Mouse (Mus musculus): Measurements from ENCODE around the gene Fbxo2. TPM values are rescaled to one million over a fixed set of nuclear protein-coding genes. Genes with fewer than 3 reads are reported as not detected.
A peak's percentile ranks its signal among the peaks of the same experiment; 100 is the strongest.
"Not testable (repeated sequence)": the region's sequence is repeated elsewhere in the genome, so short reads cannot be mapped to it uniquely, and the experiment has no call there.

Fbxo2 gene
- polyA plus RNA-seq, 1 experiment = 0.14 TPM

- TF ChIP-seq CTCF (IDR thresholded peaks at IDR 0.05; ENCODE audit: extremely low read depth, insufficient read depth, insufficient read length, insufficient replicate concordance) = no peak
- TF ChIP-seq POLR2A (IDR thresholded peaks at IDR 0.05; ENCODE audit: low read depth, low read length) = no peak
- H3K27ac ChIP-seq (ENCODE audit: insufficient read depth, low read length) = no peak overlapping the region
- DNase-seq (ENCODE audit: low read depth in 1 of 2, low spot score in 2 of 2) = no peak
- no peaks in the 10 kb centered on the region for H3K27me3 ChIP-seq (ENCODE audit: control insufficient read depth, insufficient read depth, low read length)
- H3K36me3 ChIP-seq (ENCODE audit: control insufficient read depth, insufficient read depth, low read length) = no peaks in the 10 kb centered on the region
- no peak overlapping the region for H3K4me3 ChIP-seq (ENCODE audit: extremely low read depth, insufficient read depth, insufficient read length)
- no peaks in the 10 kb centered on the region for H3K4me1 ChIP-seq (ENCODE audit: control insufficient read depth, insufficient read depth, insufficient read length)
- WGBS = 60% methylated on average over 4 of the region's 4 CpGs
These were observed 25.4 kb downstream of the Fbxo2 start for GRCm38 (mm10) chr4:148185819-148186218.

GRCm38 (mm10) chr4:148188767-148189166, 28.3 kb downstream of the Fbxo2 start:
- H3K27me3 ChIP-seq (ENCODE audit: control insufficient read depth, insufficient read depth, low read length); H3K4me3 ChIP-seq (ENCODE audit: extremely low read depth, insufficient read depth, insufficient read length); DNase-seq (ENCODE audit: low read depth in 1 of 2, low spot score in 2 of 2); H3K36me3 ChIP-seq (ENCODE audit: control insufficient read depth, insufficient read depth, low read length); H3K4me1 ChIP-seq (ENCODE audit: control insufficient read depth, insufficient read depth, insufficient read length); H3K27ac ChIP-seq (ENCODE audit: insufficient read depth, low read length): not testable (repeated sequence)
- WGBS = 76% methylated on average over 1 of the region's 1 CpGs

- no peak for TF ChIP-seq CTCF (IDR thresholded peaks at IDR 0.05; ENCODE audit: extremely low read depth, insufficient read depth, insufficient read length, insufficient replicate concordance)
- TF ChIP-seq POLR2A (IDR thresholded peaks at IDR 0.05; ENCODE audit: low read depth, low read length) = no peak
- DNase-seq (ENCODE audit: low read depth in 1 of 2, low spot score in 2 of 2) = no peak
- Histone ChIP-seq H3K4me1 (ENCODE audit: control insufficient read depth, insufficient read depth, insufficient read length) (no peaks in the 10 kb centered on the region), H3K27ac (ENCODE audit: insufficient read depth, low read length) (no peak overlapping the region), H3K4me3 (ENCODE audit: extremely low read depth, insufficient read depth, insufficient read length) (no peak overlapping the region), H3K27me3 (ENCODE audit: control insufficient read depth, insufficient read depth, low read length) (no peaks in the 10 kb centered on the region), H3K36me3 (ENCODE audit: control insufficient read depth, insufficient read depth, low read length) (no peaks in the 10 kb centered on the region)
- WGBS = 48% methylated on average over 11 of the region's 11 CpGs
These were observed 32.4 kb downstream of the Fbxo2 start for GRCm38 (mm10) chr4:148192707-148193245.

GRCm38 (mm10) chr4:148194400-148194799, 34.0 kb downstream of the Fbxo2 start:
- DNase-seq (ENCODE audit: low read depth in 1 of 2, low spot score in 2 of 2) = no peak
- Histone ChIP-seq H3K27ac (ENCODE audit: insufficient read depth, low read length) (no peak overlapping the region), H3K27me3 (ENCODE audit: control insufficient read depth, insufficient read depth, low read length) (0 out of 2 replicates have a peak, but pooled peaks cover 1% of the 10 kb centered on the region), H3K4me1 (ENCODE audit: control insufficient read depth, insufficient read depth, insufficient read length) (no peaks in the 10 kb centered on the region), H3K4me3 (ENCODE audit: extremely low read depth, insufficient read depth, insufficient read length) (no peak overlapping the region), H3K36me3 (ENCODE audit: control insufficient read depth, insufficient read depth, low read length) (no peaks in the 10 kb centered on the region)
- no peak for TF ChIP-seq CTCF (IDR thresholded peaks at IDR 0.05; ENCODE audit: extremely low read depth, insufficient read depth, insufficient read length, insufficient replicate concordance)

GRCm38 (mm10) chr4:148198721-148199120, 38.3 kb downstream of the Fbxo2 start:
- no peak for DNase-seq (ENCODE audit: low read depth in 1 of 2, low spot score in 2 of 2)
- Histone ChIP-seq H3K36me3 (ENCODE audit: control insufficient read depth, insufficient read depth, low read length) (no peaks in the 10 kb centered on the region), H3K4me1 (ENCODE audit: control insufficient read depth, insufficient read depth, insufficient read length) (no peaks in the 10 kb centered on the region), H3K27me3 (ENCODE audit: control insufficient read depth, insufficient read depth, low read length) (0 out of 2 replicates have a peak, but pooled peaks cover 1% of the 10 kb centered on the region), H3K4me3 (ENCODE audit: extremely low read depth, insufficient read depth, insufficient read length) (no peak overlapping the region), H3K27ac (ENCODE audit: insufficient read depth, low read length) (no peak overlapping the region)
- TF ChIP-seq CTCF (IDR thresholded peaks at IDR 0.05; ENCODE audit: extremely low read depth, insufficient read depth, insufficient read length, insufficient replicate concordance) (no peak), POLR2A (IDR thresholded peaks at IDR 0.05; ENCODE audit: low read depth, low read length) (no peak)
- 64% methylated on average over 10 of the region's 10 CpGs for WGBS

- Histone ChIP-seq H3K27ac (ENCODE audit: insufficient read depth, low read length) (no peak overlapping the region), H3K27me3 (ENCODE audit: control insufficient read depth, insufficient read depth, low read length) (0 out of 2 replicates have a peak, but pooled peaks cover 1% of the 10 kb centered on the region), H3K4me1 (ENCODE audit: control insufficient read depth, insufficient read depth, insufficient read length) (no peaks in the 10 kb centered on the region), H3K4me3 (ENCODE audit: extremely low read depth, insufficient read depth, insufficient read length) (no peak overlapping the region), H3K36me3 (ENCODE audit: control insufficient read depth, insufficient read depth, low read length) (no peaks in the 10 kb centered on the region)
- TF ChIP-seq POLR2A (IDR thresholded peaks at IDR 0.05; ENCODE audit: low read depth, low read length) = no peak
- no peak for TF ChIP-seq CTCF (IDR thresholded peaks at IDR 0.05; ENCODE audit: extremely low read depth, insufficient read depth, insufficient read length, insufficient replicate concordance)
- 82% methylated on average over 2 of the region's 2 CpGs for WGBS
- no peak for DNase-seq (ENCODE audit: low read depth in 1 of 2, low spot score in 2 of 2)
These were observed 43.1 kb downstream of the Fbxo2 start for GRCm38 (mm10) chr4:148203557-148203956.

GRCm38 (mm10) chr4:148204061-148204872, 43.8 kb downstream of the Fbxo2 start:
- TF ChIP-seq CTCF (IDR thresholded peaks at IDR 0.05; ENCODE audit: extremely low read depth, insufficient read depth, insufficient read length, insufficient replicate concordance) = no peak
- no peak for TF ChIP-seq POLR2A (IDR thresholded peaks at IDR 0.05; ENCODE audit: low read depth, low read length)
- Histone ChIP-seq H3K4me3 (ENCODE audit: extremely low read depth, insufficient read depth, insufficient read length) (no peak overlapping the region), H3K27me3 (ENCODE audit: control insufficient read depth, insufficient read depth, low read length) (no peaks in the 10 kb centered on the region), H3K36me3 (ENCODE audit: control insufficient read depth, insufficient read depth, low read length) (no peaks in the 10 kb centered on the region), H3K27ac (ENCODE audit: insufficient read depth, low read length) (peak overlapping the region; percentile 2; the same call in 1 of the 2 replicates), H3K4me1 (ENCODE audit: control insufficient read depth, insufficient read depth, insufficient read length) (no peaks in the 10 kb centered on the region)
- no peak for DNase-seq (ENCODE audit: low read depth in 1 of 2, low spot score in 2 of 2)
- WGBS = 66% methylated on average over 15 of the region's 15 CpGs
